Mouse (Mus musculus): ENCODE measurements around the gene Ccl5.
"Not testable (repeated sequence)": the region's sequence is repeated elsewhere in the genome, so short reads cannot be mapped to it uniquely, and the experiment has no call there.

Ccl5 gene

GRCm38 (mm10) chr11:83530360-83530759 is at the start of gene Ccl5:
Gene Ccl5 (minus strand): TSS chr11:83530518.
- no peak for DNase-seq (ENCODE audit: low spot score)

GRCm38 (mm10) chr11:83578999-83579398 is 48.7 kb upstream of the Ccl5 start:
- DNase-seq (ENCODE audit: low spot score): no peak

- DNase-seq (ENCODE audit: low spot score): no peak
These were observed 48.0 kb upstream of the Ccl5 start, which contains the start of gene Ccl9 for GRCm38 (mm10) chr11:83578186-83578760. Gene Ccl9 (minus strand): TSS chr11:83578636.

- no peak for DNase-seq (ENCODE audit: low spot score)
These were observed 46.7 kb upstream of the Ccl5 start for GRCm38 (mm10) chr11:83576927-83577555.

GRCm38 (mm10) chr11:83572834-83573233 is 42.5 kb upstream of the Ccl5 start:
- no peak for DNase-seq (ENCODE audit: low spot score)

- no peak for DNase-seq (ENCODE audit: low spot score)
These were observed 41.9 kb upstream of the Ccl5 start for GRCm38 (mm10) chr11:83572223-83572622.

GRCm38 (mm10) chr11:83570189-83570588 is 39.9 kb upstream of the Ccl5 start:
- no peak for DNase-seq (ENCODE audit: low spot score)

GRCm38 (mm10) chr11:83569249-83569648 is 38.9 kb upstream of the Ccl5 start:
- DNase-seq (ENCODE audit: low spot score): no peak

GRCm38 (mm10) chr11:83568786-83569185 is 38.5 kb upstream of the Ccl5 start:
- DNase-seq (ENCODE audit: low spot score): no peak

GRCm38 (mm10) chr11:83568061-83568460 is 37.7 kb upstream of the Ccl5 start:
- no peak for DNase-seq (ENCODE audit: low spot score)

- DNase-seq (ENCODE audit: low spot score): no peak
These were observed 37.0 kb upstream of the Ccl5 start for GRCm38 (mm10) chr11:83567311-83567710.

- DNase-seq (ENCODE audit: low spot score): no peak
These were observed 36.3 kb upstream of the Ccl5 start for GRCm38 (mm10) chr11:83566617-83567016.

- no peak for DNase-seq (ENCODE audit: low spot score)
These were observed 33.4 kb upstream of the Ccl5 start for GRCm38 (mm10) chr11:83563754-83564153.

- no peak for DNase-seq (ENCODE audit: low spot score)
These were observed 32.1 kb upstream of the Ccl5 start for GRCm38 (mm10) chr11:83562311-83562887.

GRCm38 (mm10) chr11:83560405-83560804 is 30.1 kb upstream of the Ccl5 start:
- DNase-seq (ENCODE audit: low spot score): no peak

GRCm38 (mm10) chr11:83557074-83557473 is 26.8 kb upstream of the Ccl5 start:
- DNase-seq (ENCODE audit: low spot score): no peak

- peak; percentile 62 for DNase-seq (ENCODE audit: low spot score)
These were observed 25.9 kb upstream of the Ccl5 start for GRCm38 (mm10) chr11:83556085-83556781.

- DNase-seq (ENCODE audit: low spot score): no peak
These were observed 21.4 kb upstream of the Ccl5 start for GRCm38 (mm10) chr11:83551668-83552067.

GRCm38 (mm10) chr11:83551037-83551436 is 20.7 kb upstream of the Ccl5 start:
- DNase-seq (ENCODE audit: low spot score): not testable (repeated sequence)

- no peak for DNase-seq (ENCODE audit: low spot score)
These were observed 19.9 kb upstream of the Ccl5 start for GRCm38 (mm10) chr11:83550186-83550632.

- no peak for DNase-seq (ENCODE audit: low spot score)
These were observed 13.9 kb upstream of the Ccl5 start for GRCm38 (mm10) chr11:83544214-83544613.

- DNase-seq (ENCODE audit: low spot score): no peak
These were observed 11.1 kb upstream of the Ccl5 start for GRCm38 (mm10) chr11:83541415-83541814.

GRCm38 (mm10) chr11:83540931-83541330 is 10.6 kb upstream of the Ccl5 start:
- no peak for DNase-seq (ENCODE audit: low spot score)

Data from left cerebral cortex, adult 11 months (tissue).